Mouse (Mus musculus) brain, embryonic 14.5 days (tissue): ENCODE data around the gene Ranbp3. TPM values are rescaled to one million over a fixed set of nuclear protein-coding genes. Genes with fewer than 3 reads are reported as not detected.

Experiments used
- DNase-seq: peaks from one replicate; pipeline ENCODE4 v3.0.0-alpha.2; 2011; ENCODE audit warnings: low read depth
- CTCF ChIP-seq: fragments of 200-500 bp; IDR thresholded peaks from 2 replicates; pipeline ENCODE4 v1.5.1; 2012; ENCODE audit warnings: inconsistent platforms, mild to moderate bottlenecking, moderate library complexity, borderline replicate concordance; ENCODE audit not compliant: insufficient read depth, insufficient read length; ENCODE audit errors: extremely low read depth
- POLR2A ChIP-seq: fragments of 200-500 bp; IDR thresholded peaks from 2 replicates; pipeline ENCODE4 v1.6.1; 2012; ENCODE audit warnings: mild to moderate bottlenecking, inconsistent platforms, borderline replicate concordance; ENCODE audit not compliant: poor library complexity, insufficient read depth, insufficient read length, severe bottlenecking; ENCODE audit errors: extremely low read depth
- polyA plus RNA-seq: library from polyadenylated mRNA; depleted of rRNA; stranded (reverse); fragments of >200 nt; gene quantifications from 2 replicates; pipeline ENCODE4 v1.2.3, GENCODE M21; 2012

Gene Ranbp3
- polyA plus RNA-seq, 1 experiment: 146 TPM

DNA sequence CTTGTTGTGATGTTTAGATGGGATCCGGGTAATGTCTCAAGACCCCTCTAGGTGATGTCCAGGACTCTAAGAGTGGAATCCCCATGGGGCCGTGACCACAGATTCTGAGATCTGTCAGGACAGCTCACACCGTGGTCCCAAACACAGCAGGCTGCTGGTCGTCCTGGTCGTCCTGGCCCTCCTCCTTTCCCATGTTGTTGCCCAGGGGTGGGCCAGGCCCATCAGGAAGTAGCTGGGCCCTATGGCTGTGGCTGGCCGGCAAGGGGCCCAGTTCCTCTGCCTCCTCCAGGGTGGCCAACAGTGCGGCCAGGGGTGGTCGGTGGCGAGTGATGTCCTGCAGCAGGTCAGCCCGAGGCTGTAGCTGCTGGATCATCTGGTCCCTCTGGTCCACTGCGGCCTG is 42.3 kb downstream of the Ranbp3 start:
- no peak for DNase-seq
- TF ChIP-seq CTCF (no peak), POLR2A (no peak)

DNA sequence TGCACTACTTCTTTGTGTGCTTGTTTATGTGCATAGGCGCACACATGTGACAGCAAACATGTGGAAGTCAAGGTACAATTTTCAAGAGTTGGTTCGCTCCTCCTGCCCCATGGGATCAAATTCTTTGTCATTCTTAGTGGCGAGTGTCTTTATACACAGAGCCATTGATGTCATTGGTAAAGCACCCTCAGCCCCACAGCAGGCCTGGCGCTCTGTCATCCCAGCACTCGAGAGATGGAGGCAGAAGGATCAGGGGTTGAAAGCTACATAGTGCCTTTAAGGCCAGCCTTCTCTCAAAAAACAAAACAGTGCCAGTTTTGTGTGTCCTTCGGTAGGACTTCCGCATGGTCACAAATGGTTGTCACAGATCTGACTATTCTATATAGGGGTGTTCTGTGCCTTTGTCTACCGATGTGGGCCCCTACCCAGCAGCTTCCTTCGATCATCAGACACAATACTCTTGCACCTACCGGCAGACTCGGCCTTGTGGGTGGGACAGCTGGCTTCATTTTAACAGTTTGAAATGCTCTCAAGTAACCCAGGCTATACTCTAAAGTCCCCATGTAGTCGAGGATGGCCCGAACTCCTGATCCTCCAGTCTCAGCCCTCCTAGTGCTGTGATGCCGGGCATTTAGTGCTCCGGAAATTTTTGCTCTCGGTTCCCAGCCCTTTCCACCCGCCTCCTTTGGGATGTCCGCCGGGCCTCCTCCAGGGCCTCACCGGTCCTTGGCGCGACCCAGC is 43.0 kb downstream of the Ranbp3 start:
- DNase-seq: no peak
- TF ChIP-seq CTCF: no peak
- no peak for TF ChIP-seq POLR2A

DNA sequence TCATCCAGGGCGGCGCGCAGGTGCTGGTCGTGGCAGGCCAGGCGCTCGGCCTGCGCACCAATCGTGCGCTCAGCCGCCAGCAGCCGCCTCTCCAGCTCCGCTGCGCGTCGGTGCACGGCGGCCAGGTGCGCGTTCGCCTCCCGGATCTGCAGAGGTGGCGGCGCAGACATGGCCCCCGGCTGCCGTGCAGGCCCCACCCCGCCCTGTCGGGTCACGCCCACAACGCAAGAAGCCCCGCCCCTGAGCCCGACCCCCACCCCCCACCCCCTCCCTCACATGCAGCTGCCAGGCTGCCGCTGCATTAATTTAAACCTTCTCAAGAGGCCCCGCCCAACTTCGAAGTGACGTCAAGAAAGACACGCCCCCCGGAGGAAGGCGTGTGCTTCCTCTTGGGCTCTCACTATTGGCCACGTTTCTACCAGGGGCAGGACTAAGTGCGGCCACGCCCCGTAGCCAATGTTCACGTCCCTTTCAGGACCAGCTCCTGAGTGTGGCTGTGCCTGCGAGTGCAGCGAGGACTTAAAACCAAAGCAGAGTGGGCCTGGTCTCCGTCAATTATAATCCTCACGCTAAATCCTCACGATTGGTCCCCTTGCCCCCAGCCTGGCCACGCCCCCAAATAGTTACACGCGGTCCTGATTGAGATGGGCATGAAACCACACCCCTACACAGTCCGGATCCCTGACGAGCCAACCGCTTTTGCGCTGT is 43.7 kb downstream of the Ranbp3 start:
- peak; percentile 100 for DNase-seq
- no peak for TF ChIP-seq CTCF
- peak; percentile 71 for TF ChIP-seq POLR2A

DNA sequence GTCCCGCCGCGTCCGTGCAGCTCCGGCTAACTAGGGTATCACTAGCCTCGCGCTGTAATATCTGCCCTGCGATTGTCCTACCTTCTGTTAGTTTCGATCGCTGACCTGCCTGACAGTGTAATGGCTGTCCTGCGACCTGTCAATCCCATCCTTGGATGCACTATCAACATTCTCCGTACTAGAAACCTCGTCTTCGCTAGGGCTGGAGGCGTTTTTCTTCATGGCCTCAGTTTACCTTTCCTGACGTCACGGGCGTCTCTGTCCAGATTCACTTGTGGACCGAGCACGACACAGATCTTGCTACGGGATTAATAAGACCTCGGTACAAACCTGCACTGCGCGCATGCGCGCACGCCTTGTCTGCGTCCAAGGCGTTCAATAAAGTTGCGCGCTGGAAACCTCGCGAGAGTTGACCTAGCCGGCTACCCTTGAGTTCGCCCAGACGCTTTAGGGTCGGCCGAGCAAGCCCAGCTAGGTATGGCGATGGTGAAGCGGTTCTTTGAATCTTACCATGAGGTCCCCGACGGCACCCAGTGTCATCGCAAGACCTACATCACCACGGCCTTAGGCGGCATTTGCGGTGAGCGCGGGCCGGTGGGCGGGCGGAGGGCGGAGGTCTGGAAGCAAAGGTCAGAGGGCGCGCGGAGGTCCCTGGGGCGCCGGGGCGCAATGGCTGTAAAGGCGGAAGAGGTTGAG is 44.4 kb downstream of the Ranbp3 start, which contains the start of the genes Ndufa11 and Vmac:
Gene Ndufa11, plus strand, starts transcription at position 405 of the 696 bp plus-strand sequence.
Gene Vmac, minus strand, starts transcription at position 660 of the 696 bp plus-strand sequence.
- TF ChIP-seq CTCF (no peak), POLR2A (peak; percentile 62; the same call in 1 of the 2 replicates)
- peak; percentile 99 for DNase-seq

DNA sequence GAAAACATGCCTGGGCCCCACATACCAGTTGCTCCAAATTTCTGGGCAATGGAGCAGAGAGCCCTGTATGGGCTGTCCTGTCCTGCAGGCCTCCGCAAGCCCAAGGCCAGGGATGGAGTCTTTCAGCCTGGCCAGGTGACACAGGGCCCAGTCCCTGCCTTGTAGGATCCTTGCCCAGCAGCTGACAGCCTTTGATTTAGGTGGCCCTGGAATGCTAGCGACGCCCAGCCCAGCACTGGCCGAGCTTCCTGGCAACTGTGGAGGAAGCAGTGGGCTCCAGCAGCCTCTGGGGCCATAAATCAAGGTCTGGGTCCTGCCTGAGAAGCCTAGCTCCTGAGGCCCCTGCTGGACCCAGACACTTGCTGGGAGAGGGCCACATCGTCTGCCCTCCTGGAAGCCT is 49.3 kb downstream of the Ranbp3 start:
- no peak for DNase-seq
- TF ChIP-seq CTCF (no peak), POLR2A (no peak)

DNA sequence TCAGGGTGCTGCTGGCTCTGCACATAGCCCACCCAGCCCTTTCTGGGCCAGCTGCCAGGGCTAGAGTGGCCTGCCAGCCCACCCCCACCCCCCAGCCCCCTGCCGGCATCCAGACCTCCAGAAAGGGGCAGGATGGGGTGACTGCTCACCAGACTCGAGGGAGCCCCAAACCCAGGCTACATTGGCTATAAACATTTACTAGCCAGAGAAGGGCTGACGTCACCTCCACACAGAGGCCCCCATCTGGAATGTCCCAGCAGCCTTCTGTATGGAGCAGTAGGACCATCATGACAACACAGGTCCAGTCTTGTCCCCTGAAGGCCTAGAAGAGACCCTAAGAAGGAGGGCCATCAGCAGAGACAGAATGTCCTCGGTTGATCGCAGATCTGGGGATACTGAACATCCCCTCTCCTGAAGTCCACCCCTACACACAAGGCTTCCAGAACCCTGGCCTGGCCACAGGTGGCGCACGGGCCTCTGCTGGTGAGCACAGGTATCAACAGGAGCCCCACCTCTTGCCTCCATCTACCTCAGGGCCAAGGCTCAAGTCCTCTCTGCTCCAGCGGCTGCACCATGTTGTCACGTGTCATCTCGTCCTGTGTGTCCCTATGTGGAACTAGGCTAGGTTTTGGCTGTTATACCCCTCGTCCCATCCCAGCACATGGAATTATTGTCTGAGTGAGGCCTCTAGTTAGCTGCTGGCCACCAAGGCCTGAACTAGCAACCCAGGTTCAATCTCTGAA is 50.5 kb downstream of the Ranbp3 start:
- no peak for DNase-seq
- no peak for TF ChIP-seq CTCF
- TF ChIP-seq POLR2A: no peak

DNA sequence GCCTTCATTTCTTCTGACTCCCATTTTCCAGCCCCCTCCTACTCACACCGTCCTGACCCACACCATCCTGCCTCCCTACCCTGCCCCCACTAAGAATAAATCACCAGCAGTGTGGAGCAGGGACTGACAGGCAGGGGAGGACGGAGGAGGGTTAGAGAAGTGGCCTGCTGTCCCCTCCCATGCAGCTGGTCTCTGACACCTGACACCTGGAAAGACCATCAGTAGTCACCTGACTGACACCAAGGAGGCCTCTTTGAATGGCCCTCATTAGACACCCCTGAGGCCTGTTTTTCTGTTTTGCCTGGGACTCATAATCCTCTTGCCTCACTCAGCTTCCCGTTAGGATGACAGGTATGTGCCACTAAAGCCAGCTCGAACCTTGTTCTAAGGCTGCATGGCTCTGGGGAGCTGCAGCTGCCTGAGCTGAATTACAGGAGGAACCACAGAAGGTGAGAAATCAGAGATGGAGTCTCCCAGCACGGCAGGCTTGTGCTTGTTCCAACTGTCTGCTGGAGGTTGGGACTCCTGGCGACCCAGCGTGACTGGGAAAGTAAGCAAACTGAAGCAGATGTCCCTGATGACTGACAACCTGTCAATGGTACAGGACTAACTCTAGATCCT is 54.0 kb downstream of the Ranbp3 start:
- no peak for DNase-seq
- no peak for TF ChIP-seq CTCF
- TF ChIP-seq POLR2A: no peak

DNA sequence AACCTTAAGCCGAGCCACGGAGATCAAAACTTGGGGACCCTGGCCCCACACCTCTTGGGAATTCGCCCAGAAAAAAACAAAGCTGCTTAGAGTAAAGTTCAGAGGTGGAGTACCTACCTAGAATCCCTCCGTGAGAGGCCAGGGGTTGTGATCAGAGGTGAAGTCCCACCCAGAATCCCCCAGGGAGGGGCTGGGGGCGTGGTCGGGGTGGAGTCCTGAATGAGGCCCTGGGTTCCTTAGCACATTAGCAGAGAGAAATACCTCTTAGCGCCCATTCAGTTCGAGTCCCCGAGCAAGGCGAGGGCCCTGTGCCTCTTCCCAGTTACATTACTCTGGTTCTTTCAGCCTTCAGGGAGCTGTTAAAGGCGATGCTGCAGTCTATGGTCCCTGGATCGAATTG is 54.6 kb downstream of the Ranbp3 start:
- TF ChIP-seq CTCF (no peak), POLR2A (no peak)
- DNase-seq: no peak

DNA sequence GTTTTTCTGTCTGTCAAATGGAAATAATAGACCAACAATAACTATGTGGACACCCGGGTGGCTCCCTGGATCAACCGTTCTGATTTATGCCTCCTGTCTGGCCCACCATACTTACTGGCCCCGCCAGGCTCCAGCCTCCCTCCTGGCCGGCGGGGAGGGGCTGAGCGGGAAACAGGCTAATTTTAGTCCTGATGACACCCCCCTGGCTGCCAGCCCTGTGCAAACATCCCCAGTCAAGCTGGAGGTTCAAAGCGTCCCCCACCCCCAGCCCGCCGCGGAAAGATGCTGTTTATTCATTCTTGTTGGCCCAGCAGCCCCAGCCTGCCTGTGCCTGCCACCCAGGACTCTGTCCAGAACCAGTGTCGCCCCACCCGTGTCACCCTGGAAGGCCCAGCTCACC is 55.0 kb downstream of the Ranbp3 start:
- TF ChIP-seq POLR2A (no peak), CTCF (no peak)
- DNase-seq: no peak

DNA sequence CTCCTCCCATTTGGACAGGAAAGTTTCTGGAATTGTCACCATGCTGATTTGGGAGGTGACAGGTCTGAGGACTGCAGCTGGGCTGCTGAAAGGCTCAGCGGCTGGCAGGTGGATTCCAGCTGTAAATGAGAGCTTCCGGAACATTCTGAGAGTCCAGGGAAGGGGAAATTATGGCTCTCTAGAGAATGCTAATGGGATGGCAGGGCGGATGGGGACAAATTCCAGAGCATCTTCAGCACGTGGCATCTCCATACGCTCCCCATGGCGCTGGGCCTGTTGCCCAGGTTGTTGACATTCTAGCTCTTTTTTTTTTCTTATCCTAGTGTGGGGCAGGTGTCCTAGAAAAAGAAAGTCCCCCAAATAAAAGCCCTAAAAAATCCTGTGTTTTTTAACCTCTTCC is 56.1 kb downstream of the Ranbp3 start:
- no peak for TF ChIP-seq POLR2A
- TF ChIP-seq CTCF: no peak
- DNase-seq: peak; percentile 33

DNA sequence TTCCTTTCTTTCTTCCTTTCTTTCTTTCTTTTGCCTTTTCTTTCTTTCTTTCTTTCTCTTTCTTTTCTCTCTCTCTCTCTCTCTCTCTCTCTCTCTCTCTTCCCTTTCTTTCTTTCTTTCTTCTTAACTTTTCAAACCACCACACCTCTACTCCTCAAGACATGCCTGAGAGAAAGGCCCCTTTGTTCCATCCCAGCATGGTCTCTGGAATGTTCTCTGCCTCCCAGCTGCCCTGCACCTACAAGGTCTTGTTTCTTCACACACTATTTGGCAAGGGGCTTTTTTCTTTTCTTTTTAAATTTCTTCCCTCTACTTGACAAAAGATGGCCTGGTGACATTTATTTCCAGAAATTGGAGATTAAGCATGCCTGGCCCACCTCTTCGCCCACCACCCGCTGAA is 56.6 kb downstream of the Ranbp3 start:
- DNase-seq: no peak
- TF ChIP-seq CTCF (no peak), POLR2A (no peak)

DNA sequence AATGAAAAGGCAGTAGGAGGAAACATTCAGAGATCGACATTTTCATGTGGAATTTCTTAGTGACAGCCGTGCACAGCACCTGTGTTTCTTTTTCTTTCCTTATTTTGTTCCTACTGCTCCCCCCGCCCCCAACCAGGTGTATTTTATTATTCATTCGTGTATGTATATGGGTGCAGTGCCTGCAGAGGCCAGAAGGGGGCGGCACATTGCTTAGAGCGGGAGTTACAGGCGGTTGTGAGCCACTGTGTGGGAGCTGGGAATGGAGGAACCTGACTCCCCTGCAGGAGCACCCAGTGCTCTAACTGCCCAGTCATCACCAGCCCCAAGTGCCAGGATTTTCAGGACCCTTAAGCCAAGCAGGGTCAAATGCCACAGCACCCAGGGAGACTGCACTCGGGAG is 63.4 kb downstream of the Ranbp3 start:
- no peak for DNase-seq
- TF ChIP-seq CTCF (peak; percentile 46; the same call in 1 of the 2 replicates), POLR2A (no peak)
